7 mouse cellular contexts compared by ENCODE assay signal in the genomic region with DNA sequence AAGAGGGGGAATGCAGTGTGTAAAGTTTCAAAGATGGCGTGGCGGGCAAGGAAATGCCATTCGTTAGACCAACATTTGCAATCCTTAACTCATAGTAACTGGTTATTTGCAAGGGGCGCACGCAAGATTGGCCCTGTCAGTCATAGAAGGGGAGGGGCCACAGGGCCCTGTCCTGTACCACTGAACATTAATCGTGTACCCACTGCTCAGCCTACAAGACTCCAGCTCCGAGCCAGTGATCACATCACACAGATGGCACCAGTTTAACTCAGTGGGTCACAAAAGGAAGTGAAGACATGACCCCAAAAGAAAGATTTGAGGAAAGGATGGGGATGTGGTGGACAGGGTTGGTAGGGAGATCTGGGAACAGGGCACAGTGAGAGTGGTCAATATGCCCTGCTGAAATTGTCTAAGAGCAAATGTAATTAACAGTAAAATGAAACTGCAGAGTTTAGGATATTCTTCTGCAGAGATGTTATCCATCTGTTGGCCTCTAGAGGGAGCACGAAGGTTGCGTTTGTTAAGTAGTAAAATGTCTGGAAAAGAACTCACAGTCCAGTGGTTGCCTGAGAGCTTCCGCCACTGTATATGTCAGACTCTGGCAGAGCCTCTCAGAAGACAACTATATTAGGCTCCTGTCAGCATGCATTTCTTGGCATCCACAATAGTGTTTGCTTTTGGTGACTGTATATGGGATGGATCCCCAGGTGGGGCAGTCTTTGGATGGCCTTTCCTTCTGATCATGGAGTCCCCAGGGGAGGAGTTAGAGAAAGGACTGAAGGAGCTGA. TPM values are rescaled to one million over a fixed set of nuclear protein-coding genes. Genes with fewer than 3 reads are reported as not detected.
DNase-seq lines count a peak whose midpoint lies in the region; ATAC-seq and TF ChIP-seq lines count a peak whose summit lies in the region.

No protein-coding gene starts in this region.

- ATAC-seq in erythroid progenitor cell, adult 5-6 weeks (replicated peaks; ENCODE audit: low FRiP score, poor library complexity, severe bottlenecking) = peak; percentile 83
- peak; percentile 82 for ATAC-seq in hindbrain, postnatal 0 days
- no peak for ATAC-seq in liver, embryonic 13.5 days (ENCODE audit: low read depth)
- ATAC-seq in neural tube, embryonic 11.5 days (ENCODE audit: insufficient read depth, low FRiP score, low TSS enrichment) = 0 out of 2 replicates have a peak, but pooled peaks have one; percentile 35

- H3K27ac ChIP-seq in hindbrain, postnatal 0 days = no peak overlapping the region
- no peak overlapping the region for H3K27ac ChIP-seq in liver, embryonic 13.5 days
- no peak overlapping the region for H3K27ac ChIP-seq in neural tube, embryonic 11.5 days (ENCODE audit: low read depth, low read length)

- WGBS in hindbrain, postnatal 0 days = 59% methylated on average over 10 of the region's 10 CpGs
- 46% methylated on average over 10 of the region's 10 CpGs for WGBS in liver, embryonic 13.5 days (ENCODE audit: insufficient replicate concordance)
- WGBS in neural tube, embryonic 11.5 days = 59% methylated on average over 10 of the region's 10 CpGs

- peak; percentile 89 for TF ChIP-seq CTCF in hindbrain, postnatal 0 days (IDR thresholded peaks at IDR 0.05; ENCODE audit: low read depth)

- H3K4me1 ChIP-seq in hindbrain, postnatal 0 days (ENCODE audit: insufficient read depth, low read length) = no peaks in the 10 kb centered on the region
- no peaks in the 10 kb centered on the region for H3K4me1 ChIP-seq in liver, embryonic 13.5 days (replicated peaks)
- 0 out of 2 replicates have a peak, but pooled peaks cover 4% of the 10 kb centered on the region for H3K4me1 ChIP-seq in neural tube, embryonic 11.5 days (ENCODE audit: control insufficient read depth, insufficient read depth, low read length)

- no peaks in the 10 kb centered on the region for H3K36me3 ChIP-seq in hindbrain, postnatal 0 days (ENCODE audit: insufficient read depth, low read length)
- no peaks in the 10 kb centered on the region for H3K36me3 ChIP-seq in liver, embryonic 13.5 days
- no peaks in the 10 kb centered on the region for H3K36me3 ChIP-seq in neural tube, embryonic 11.5 days (ENCODE audit: control insufficient read depth, insufficient read depth, low read length)

- DNase-seq in urinary bladder, postnatal 25 days (ENCODE audit: low spot score) = peak; percentile 51
- no peak for DNase-seq in urinary bladder, postnatal 4 days (ENCODE audit: low spot score in 2 of 2)
- peak; percentile 39 for DNase-seq in c-Kit-positive CD71-negative TER-119-negative erythroid progenitor cells, embryonic 14.5 days (ENCODE audit: low read depth)
- DNase-seq in hindbrain, postnatal 0 days (ENCODE audit: low spot score) = peak; percentile 89
- peak; percentile 13 for DNase-seq in liver, embryonic 13.5 days
- DNase-seq in neural tube, embryonic 11.5 days (ENCODE audit: low spot score) = peak; percentile 50

- no peak overlapping the region for H3K4me2 ChIP-seq in hindbrain, postnatal 0 days (ENCODE audit: low read depth, low read length)
- H3K4me2 ChIP-seq in liver, embryonic 13.5 days = no peak overlapping the region
- no peak overlapping the region for H3K4me2 ChIP-seq in neural tube, embryonic 11.5 days (ENCODE audit: low read depth)

- no peaks in the 10 kb centered on the region for H3K9me3 ChIP-seq in hindbrain, postnatal 0 days (ENCODE audit: low read length)
- no peaks in the 10 kb centered on the region for H3K9me3 ChIP-seq in liver, embryonic 13.5 days (replicated peaks)
- no peaks in the 10 kb centered on the region for H3K9me3 ChIP-seq in neural tube, embryonic 11.5 days (ENCODE audit: control insufficient read depth, low read length)

- no peaks in the 10 kb centered on the region for H3K27me3 ChIP-seq in hindbrain, postnatal 0 days (ENCODE audit: insufficient read depth, low read length)
- H3K27me3 ChIP-seq in liver, embryonic 13.5 days = no peaks in the 10 kb centered on the region
- no peaks in the 10 kb centered on the region for H3K27me3 ChIP-seq in neural tube, embryonic 11.5 days (ENCODE audit: control insufficient read depth, insufficient read depth, low read length)

- no peak overlapping the region for H3K9ac ChIP-seq in hindbrain, postnatal 0 days (replicated peaks; ENCODE audit: low read length)
- no peak overlapping the region for H3K9ac ChIP-seq in liver, embryonic 13.5 days
- no peak overlapping the region for H3K9ac ChIP-seq in neural tube, embryonic 11.5 days (ENCODE audit: low read length)

- H3K4me3 ChIP-seq in hindbrain, postnatal 0 days (ENCODE audit: low read length) = no peak overlapping the region
- no peak overlapping the region for H3K4me3 ChIP-seq in liver, embryonic 13.5 days (replicated peaks)
- no peak overlapping the region for H3K4me3 ChIP-seq in neural tube, embryonic 11.5 days (ENCODE audit: low read depth, low read length)

RNA-seq across cellular contexts. Expression of a gene that starts 41.8 kb away (rescaled TPM):
- 145 and 206 TPM in 2 replicates for total RNA-seq in erythroid progenitor cell, adult 5-6 weeks (2015; ENCODE audit: low replicate concordance)
- total RNA-seq in erythroid progenitor cell, adult 5-6 weeks (2017; ENCODE audit: low replicate concordance) = 230 and 329 TPM in 2 replicates
- total RNA-seq in hindbrain, postnatal 0 days (2014; rRNA removed) = 57.5 and 61.6 TPM in 2 replicates
- polyA plus RNA-seq in hindbrain, postnatal 0 days (2015; fragmentation: Nextera tagmentation; extraction: Ambion mirVana) = 132 and 134 TPM in 2 replicates
- polyA plus RNA-seq in liver, embryonic 13.5 days (2015; fragmentation: Nextera tagmentation; extraction: Ambion mirVana) = 136 and 164 TPM in 2 replicates
- polyA plus RNA-seq in neural tube, embryonic 11.5 days (2014; fragmentation: Nextera tagmentation; extraction: Ambion mirVana) = 120 and 127 TPM in 2 replicates

Comparison
In these comparisons a context has a peak if more than half of its experiments do, and no peak if none do; other contexts are left out.
1. DNase-seq: peak in urinary bladder, postnatal 25 days (single experiment), c-Kit-positive CD71-negative TER-119-negative erythroid progenitor cells, embryonic 14.5 days (single experiment), hindbrain, postnatal 0 days (single experiment), liver, embryonic 13.5 days (single experiment) and neural tube, embryonic 11.5 days (single experiment); none in urinary bladder, postnatal 4 days (0 of 2).